Mouse (Mus musculus) kidney, postnatal 0 days (tissue): ENCODE measurements at regions not wholly inside any gene's neighbourhood (a gene's known extent, or its start where the extent isn't known, plus 50 kb on each side); places are given as distances from the start of the nearest gene placed in this dataset.

ENCODE experiments used
- ATAC-seq: fragments of 200-750 bp; cut with Nextera tagmentation; replicated peaks from 2 replicates; pipeline ENCODE4 v1.8.0; 2017; ENCODE audit warnings: low read depth, moderate number of reproducible peaks, moderate TSS enrichment, moderate library complexity; ENCODE audit not compliant: low FRiP score
- DNase-seq: peaks from one replicate; pipeline ENCODE4 v3.0.0-alpha.2; 2016; ENCODE audit warnings: low spot score
- H3K27ac ChIP-seq: fragments of 300-500 bp; sonication (generic); 2 replicates; pipeline ENCODE4 v1.5.1; 2014; ENCODE audit warnings: mild to moderate bottlenecking
- H3K27me3 ChIP-seq: fragments of 300-500 bp; sonication (generic); 2 replicates; pipeline ENCODE4 v1.6.1; 2014; ENCODE audit warnings: low read length, mixed read lengths; ENCODE audit not compliant: insufficient read depth
- H3K36me3 ChIP-seq: fragments of 300-500 bp; sonication (generic); 2 replicates; pipeline ENCODE4 v1.6.1; 2014; ENCODE audit warnings: low read length, mixed read lengths; ENCODE audit not compliant: insufficient read depth
- H3K4me1 ChIP-seq: fragments of 300-500 bp; sonication (generic); replicated peaks from 2 replicates; pipeline ENCODE4 v1.6.1; 2014; ENCODE audit warnings: antibody characterized with exemption, low read length, mixed read lengths; ENCODE audit not compliant: insufficient read depth
- H3K4me2 ChIP-seq: fragments of 300-500 bp; sonication (generic); 2 replicates; pipeline ENCODE4 v1.6.1; 2014; ENCODE audit warnings: mild to moderate bottlenecking, low read length, moderate library complexity, mixed read lengths
- H3K4me3 ChIP-seq: fragments of 300-500 bp; sonication (generic); replicated peaks from 2 replicates; pipeline ENCODE4 v1.5.1; 2014; ENCODE audit warnings: low read depth, low read length
- H3K9ac ChIP-seq: fragments of 300-500 bp; sonication (generic); 2 replicates; pipeline ENCODE4 v1.6.1; 2014; ENCODE audit warnings: low read depth, low read length
- H3K9me3 ChIP-seq: fragments of 300-500 bp; sonication (generic); replicated peaks from 2 replicates; pipeline ENCODE4 v1.6.1; 2016; ENCODE audit warnings: low read length, inconsistent platforms, mixed read lengths
- CTCF ChIP-seq: IDR thresholded peaks from 2 replicates; pipeline ENCODE4 v1.5.1; 2016; ENCODE audit warnings: antibody characterized with exemption, low read depth, mild to moderate bottlenecking, moderate library complexity
- WGBS: fragments of 180-500 bp; shearing (Covaris S2); extraction: QIAGEN DNeasy Blood & Tissue Kit; methylation state at CpG from one replicate; pipeline ENCODE4 v1.1.7; 2014; 5-methylcytosine and 5-hydroxymethylcytosine counted together

DNA sequence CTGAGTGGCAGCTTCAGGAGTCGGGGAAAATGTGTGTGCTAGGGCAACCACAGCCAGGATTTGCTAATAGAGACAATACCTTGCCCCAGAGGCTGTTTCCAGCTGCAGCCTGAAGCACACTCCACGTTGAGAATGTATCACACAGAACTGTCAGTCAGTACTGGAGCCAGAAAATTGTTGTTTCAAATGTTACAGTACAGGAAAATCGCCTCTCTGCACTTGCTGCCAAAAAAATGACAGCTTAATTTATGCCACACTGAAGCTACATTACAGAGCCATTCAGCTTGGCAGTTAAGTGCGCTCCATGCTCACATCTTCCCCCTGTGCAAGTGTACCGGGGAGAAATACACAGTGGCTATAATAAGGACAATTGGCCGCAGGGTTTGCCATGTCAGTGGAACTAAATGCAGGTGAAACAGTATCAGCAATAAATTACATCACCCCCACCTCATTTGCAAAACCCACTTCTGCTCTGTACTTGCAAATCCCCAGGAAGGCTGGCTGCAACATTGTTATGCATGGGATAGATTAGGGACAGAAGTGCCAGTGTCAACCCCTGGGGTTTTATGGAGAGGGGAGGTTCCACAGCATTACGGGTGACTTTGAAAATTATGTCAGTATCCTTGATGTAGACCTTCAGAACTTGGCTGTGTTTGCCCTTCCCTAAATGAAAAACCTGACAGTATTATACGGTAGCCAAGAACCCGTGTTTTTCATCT, 263.3 kb upstream of the Sp4 start:
- TF ChIP-seq CTCF, result no peak
- ATAC-seq, result no peak
- 15% methylated on average over 9 of the region's 9 CpGs for WGBS
- peak; percentile 38 for DNase-seq
- H3K4me2 ChIP-seq, result no peak overlapping the region
- no peaks in the 10 kb centered on the region for H3K27me3 ChIP-seq
- H3K9ac ChIP-seq, result no peak overlapping the region
- H3K4me3 ChIP-seq, result no peak overlapping the region
- no peaks in the 10 kb centered on the region for H3K9me3 ChIP-seq
- no peaks in the 10 kb centered on the region for H3K36me3 ChIP-seq
- no peak overlapping the region for H3K27ac ChIP-seq
- H3K4me1 ChIP-seq, result no peaks in the 10 kb centered on the region

DNA sequence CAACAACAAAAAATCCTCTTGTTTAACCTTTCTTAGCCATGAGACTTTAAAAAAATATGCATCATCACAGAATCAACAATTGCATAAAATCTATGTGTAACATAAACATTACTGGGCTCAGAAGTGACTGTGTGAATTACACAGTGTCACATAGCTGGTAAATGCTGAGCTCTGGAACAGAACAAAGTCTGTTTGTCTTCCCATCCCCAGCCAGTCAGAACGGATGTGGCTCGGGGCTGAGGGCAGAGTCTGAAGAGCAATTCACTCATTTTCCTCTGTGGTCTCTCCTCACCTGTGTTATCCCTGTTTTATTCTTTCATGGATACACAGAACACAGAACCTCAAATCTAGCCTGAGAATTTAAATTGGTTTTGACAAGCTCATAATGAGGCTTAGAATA, 261.0 kb upstream of the Sp4 start:
- Histone ChIP-seq H3K36me3 (no peaks in the 10 kb centered on the region), H3K9me3 (no peaks in the 10 kb centered on the region), H3K4me3 (no peak overlapping the region), H3K9ac (no peak overlapping the region), H3K27ac (no peak overlapping the region), H3K27me3 (no peaks in the 10 kb centered on the region), H3K4me1 (no peaks in the 10 kb centered on the region), H3K4me2 (no peak overlapping the region)
- no peak for DNase-seq
- TF ChIP-seq CTCF, result no peak
- ATAC-seq, result no peak
- 30% methylated on average over 2 of the region's 2 CpGs for WGBS

DNA sequence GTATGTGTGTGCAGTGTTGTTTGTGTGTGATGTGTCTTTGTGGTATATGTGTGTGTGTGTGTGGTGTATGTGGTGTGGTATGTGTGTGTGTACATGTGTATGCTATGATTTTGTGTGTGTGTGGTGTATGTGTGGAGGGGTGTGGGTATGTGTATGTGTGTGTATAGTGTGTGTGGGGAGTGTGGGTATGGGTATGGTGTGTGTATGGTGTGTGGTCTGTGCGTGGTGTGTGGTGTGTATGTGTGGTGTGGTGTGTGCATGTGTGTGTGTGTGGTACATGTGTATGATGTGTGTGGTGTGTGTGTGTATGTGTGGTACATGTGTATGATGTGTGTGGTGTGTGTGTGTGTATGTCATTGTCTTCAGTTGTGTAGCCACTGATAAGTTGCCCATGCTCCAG, 247.8 kb upstream of the Sp4 start:
- ATAC-seq, result no peak
- H3K27ac ChIP-seq, result no peak overlapping the region
- 86% methylated on average over 1 of the region's 1 CpGs for WGBS

DNA sequence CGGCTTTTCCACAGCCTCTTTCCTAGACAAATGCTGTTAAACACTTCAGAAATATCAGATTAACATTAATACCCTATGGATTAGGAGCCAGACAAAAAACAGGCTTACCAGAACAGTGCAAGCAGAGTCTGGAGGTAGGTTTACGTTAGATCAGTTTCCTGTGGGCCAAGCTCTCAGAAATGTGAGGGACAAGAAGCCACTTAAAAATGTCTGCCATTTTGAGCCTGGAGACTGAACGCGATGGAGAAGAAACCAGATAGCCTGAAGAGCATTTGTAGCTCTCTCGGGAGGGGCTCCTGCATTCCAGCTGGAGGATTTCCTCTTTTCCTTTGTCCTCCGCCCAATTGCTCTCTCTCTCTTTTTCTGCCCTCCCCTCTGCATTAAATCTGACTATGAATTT, 239.1 kb upstream of the Sp4 start:
- no peaks in the 10 kb centered on the region for H3K9me3 ChIP-seq
- no peak for ATAC-seq
- H3K27ac ChIP-seq, result no peak overlapping the region
- H3K36me3 ChIP-seq, result no peaks in the 10 kb centered on the region
- WGBS, result 27% methylated on average over 6 of the region's 6 CpGs
- no peak overlapping the region for H3K4me3 ChIP-seq
- no peaks in the 10 kb centered on the region for H3K27me3 ChIP-seq
- TF ChIP-seq CTCF, result no peak
- no peaks in the 10 kb centered on the region for H3K4me1 ChIP-seq
- no peak overlapping the region for H3K9ac ChIP-seq
- no peak overlapping the region for H3K4me2 ChIP-seq
- DNase-seq, result no peak

More for the DNA sequence above, 247.8 kb upstream of the Sp4 start:
- Histone ChIP-seq H3K9ac (no peak overlapping the region), H3K36me3 (no peaks in the 10 kb centered on the region), H3K9me3 (no peaks in the 10 kb centered on the region), H3K4me1 (no peaks in the 10 kb centered on the region), H3K4me3 (no peak overlapping the region), H3K27me3 (no peaks in the 10 kb centered on the region), H3K4me2 (no peak overlapping the region)
- DNase-seq, result no peak
- no peak for TF ChIP-seq CTCF

DNA sequence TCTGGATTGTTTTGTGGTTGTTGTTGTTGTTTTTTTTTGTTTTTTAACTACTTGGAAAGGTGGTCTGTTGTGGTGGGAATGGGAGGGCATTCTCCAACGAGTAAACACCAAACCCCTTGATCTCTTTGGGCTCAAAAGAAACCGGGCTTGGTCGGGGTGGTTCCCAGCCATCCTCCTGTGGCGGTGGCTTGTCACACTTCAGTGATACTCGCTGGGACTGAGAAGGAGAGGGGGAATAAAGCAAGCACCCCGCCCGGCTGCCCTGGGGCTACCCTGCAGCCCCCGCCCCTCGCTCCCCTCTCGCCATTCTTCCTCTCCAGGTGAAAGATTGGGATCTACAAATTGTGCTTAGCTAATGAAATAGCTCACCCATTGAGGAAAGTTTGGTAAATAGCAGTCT, 229.3 kb upstream of the Sp4 start:
- Histone ChIP-seq H3K4me1 (no peaks in the 10 kb centered on the region), H3K4me2 (peak overlapping the region; percentile 44), H3K27ac (no peak overlapping the region), H3K36me3 (no peaks in the 10 kb centered on the region), H3K27me3 (peaks cover 14% of the 10 kb centered on the region), H3K4me3 (no peak overlapping the region), H3K9me3 (no peaks in the 10 kb centered on the region), H3K9ac (no peak overlapping the region)
- DNase-seq (peak; percentile 7), ATAC-seq (no peak)
- no peak for TF ChIP-seq CTCF
- 2% methylated on average over 10 of the region's 10 CpGs for WGBS

DNA sequence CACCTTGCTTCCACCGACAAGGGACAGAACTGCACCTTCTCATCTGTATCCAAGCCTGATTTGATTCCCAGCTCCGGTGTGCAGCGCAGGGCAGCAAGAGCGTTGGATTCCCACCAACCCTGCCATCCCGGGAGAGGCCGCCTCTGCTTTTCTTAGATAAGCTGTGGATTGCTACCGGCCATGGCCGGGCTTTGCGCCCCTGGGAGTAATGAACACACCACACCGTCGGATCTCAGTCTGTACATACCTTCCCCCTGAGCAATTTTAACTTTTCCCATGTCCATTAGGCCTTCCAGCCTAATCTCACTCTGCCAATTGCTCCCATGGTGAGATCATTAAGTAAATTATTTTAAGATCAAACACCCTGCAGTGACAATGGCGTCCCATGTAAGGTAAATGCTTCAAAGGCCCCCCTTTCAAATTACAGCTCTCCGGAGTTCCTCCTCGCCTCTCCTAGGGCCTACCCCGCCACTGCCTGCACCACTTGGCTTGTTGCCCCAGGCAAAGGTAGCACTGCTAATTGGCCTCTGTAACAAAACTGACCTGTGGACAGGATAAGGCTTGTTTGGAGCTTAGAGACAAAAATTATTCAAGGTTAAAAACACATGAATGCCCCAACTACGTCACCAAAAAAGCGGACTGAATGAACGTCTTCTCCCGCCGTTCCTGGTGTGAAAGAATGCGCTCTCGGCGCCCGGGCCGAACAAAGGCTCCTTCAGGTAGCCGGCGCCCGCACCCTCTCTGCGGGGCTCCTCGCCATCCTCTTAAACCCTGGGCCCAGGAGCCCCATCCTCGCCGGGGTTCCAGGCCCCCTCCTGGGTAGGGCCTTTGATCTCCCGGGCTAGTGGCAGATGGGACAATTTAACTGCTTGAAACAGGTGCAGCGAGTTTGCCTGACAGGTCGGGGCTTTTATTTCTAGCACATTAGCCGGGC, 228.5 kb upstream of the Sp4 start:
- ATAC-seq, result no peak; the same call in 1 of the 2 replicates

More for the DNA sequence above, 228.5 kb upstream of the Sp4 start:
- Histone ChIP-seq H3K27me3 (peaks cover 14% of the 10 kb centered on the region), H3K36me3 (no peaks in the 10 kb centered on the region), H3K27ac (no peak overlapping the region), H3K4me1 (no peaks in the 10 kb centered on the region), H3K9ac (no peak overlapping the region), H3K4me3 (no peak overlapping the region), H3K4me2 (peak overlapping the region; percentile 44), H3K9me3 (no peaks in the 10 kb centered on the region)
- TF ChIP-seq CTCF, result no peak
- WGBS, result 5% methylated on average over 36 of the region's 36 CpGs
- DNase-seq, result peak; percentile 11
